Mouse (Mus musculus): ENCODE measurements around the gene Grb14. TPM values are rescaled to one million over a fixed set of nuclear protein-coding genes. Genes with fewer than 3 reads are reported as not detected.

Gene Grb14
- total RNA-seq, 2 experiments from 2014 or later, result 12.7 to 15.8 TPM

DNA sequence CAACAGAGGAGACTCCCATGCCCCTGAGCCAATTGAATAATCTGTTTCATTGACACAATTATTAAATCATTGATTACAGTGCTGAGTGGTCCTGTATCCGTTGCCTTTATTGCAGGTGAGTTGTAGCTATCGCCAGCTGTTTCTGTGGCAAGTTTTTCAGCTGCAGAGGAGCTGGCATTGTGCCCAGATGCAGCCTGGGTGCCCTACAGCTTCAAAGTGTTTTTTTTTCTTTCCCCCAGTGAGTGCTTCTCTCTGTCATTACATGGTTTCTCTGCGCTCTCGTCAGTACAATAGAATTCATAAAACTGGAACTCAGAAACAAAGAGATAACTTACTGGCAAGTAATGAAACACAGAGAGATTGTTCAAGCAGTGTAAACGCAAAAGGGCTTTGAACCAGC lies 139.1 kb downstream of the Grb14 start:
- DNase-seq (ENCODE audit: low spot score in 2 of 2), result no peak

GRCm38 (mm10) chr2:64878275-64878674 lies 146.5 kb downstream of the Grb14 start:
- DNase-seq (ENCODE audit: low spot score in 2 of 2), result no peak

Other genes starting within 250 kb of the Grb14 start
- gene Cobll1, start 214.4 kb upstream of the Grb14 start, total RNA-seq (2021), result 10 to 100 TPM; 10.4 to 11.7 TPM

Data from gastrocnemius, postnatal 4 days (tissue).